Mouse (Mus musculus) intestine, embryonic 14.5 days (tissue): Measurements from ENCODE around the gene Rexo2. TPM values are rescaled to one million over a fixed set of nuclear protein-coding genes. Genes with fewer than 3 reads are reported as not detected.

Experiments used
- ATAC-seq: fragments of 200-750 bp; cut with Nextera tagmentation; replicated peaks from 2 replicates; pipeline ENCODE4 v1.8.0; 2017; ENCODE audit warnings: low read depth, moderate number of reproducible peaks, moderate TSS enrichment, moderate library complexity; ENCODE audit not compliant: low FRiP score, low TSS enrichment
- DNase-seq: peaks from one replicate; pipeline ENCODE4 v3.0.0-alpha.2; 2018; ENCODE audit warnings: low spot score
- H3K27ac ChIP-seq: fragments of 300-500 bp; sonication (generic); 2 replicates; pipeline ENCODE4 v1.5.1; 2014; ENCODE audit warnings: low read depth, mild to moderate bottlenecking, control low read depth
- H3K27me3 ChIP-seq: fragments of 300-500 bp; sonication (generic); replicated peaks from 2 replicates; pipeline ENCODE4 v1.6.1; 2014; ENCODE audit warnings: low read length, control low read depth; ENCODE audit not compliant: control insufficient read depth, insufficient read depth
- H3K36me3 ChIP-seq: fragments of 300-500 bp; sonication (generic); 2 replicates; pipeline ENCODE4 v1.6.1; 2014; ENCODE audit warnings: low read length, control low read depth; ENCODE audit not compliant: control insufficient read depth, insufficient read depth
- H3K4me1 ChIP-seq: fragments of 300-500 bp; sonication (generic); replicated peaks from 2 replicates; pipeline ENCODE4 v1.6.1; 2014; ENCODE audit warnings: low read length, control low read depth, mixed read lengths; ENCODE audit not compliant: control insufficient read depth, insufficient read depth
- H3K4me2 ChIP-seq: fragments of 300-500 bp; sonication (generic); 2 replicates; pipeline ENCODE4 v1.6.1; 2014; ENCODE audit warnings: low read length
- H3K4me3 ChIP-seq: fragments of 300-500 bp; sonication (generic); 2 replicates; pipeline ENCODE4 v1.5.1; 2014; ENCODE audit warnings: low read depth, low read length, control low read depth, mixed read lengths
- H3K9ac ChIP-seq: fragments of 300-500 bp; sonication (generic); 2 replicates; pipeline ENCODE4 v1.6.1; 2014; ENCODE audit warnings: mild to moderate bottlenecking, low read length
- H3K9me3 ChIP-seq: fragments of 300-500 bp; sonication (generic); 2 replicates; pipeline ENCODE4 v1.6.1; 2016; ENCODE audit warnings: low read length, control low read depth; ENCODE audit not compliant: control insufficient read depth
- WGBS: fragments of 180-500 bp; shearing (Covaris S2); extraction: QIAGEN DNeasy Blood & Tissue Kit; methylation state at CpG from one replicate; pipeline ENCODE4 v1.1.7; 2014; 5-methylcytosine and 5-hydroxymethylcytosine counted together
- polyA plus RNA-seq: library from polyadenylated mRNA; unstranded; fragments of >200 nt; fragmentation: Nextera tagmentation; extraction: Ambion mirVana; gene quantifications from 2 replicates; pipeline ENCODE4 v1.2.1, GENCODE M21; 2014

The Rexo2 gene
- polyA plus RNA-seq, 1 experiment from 2014 or later = 90.9 TPM

DNA sequence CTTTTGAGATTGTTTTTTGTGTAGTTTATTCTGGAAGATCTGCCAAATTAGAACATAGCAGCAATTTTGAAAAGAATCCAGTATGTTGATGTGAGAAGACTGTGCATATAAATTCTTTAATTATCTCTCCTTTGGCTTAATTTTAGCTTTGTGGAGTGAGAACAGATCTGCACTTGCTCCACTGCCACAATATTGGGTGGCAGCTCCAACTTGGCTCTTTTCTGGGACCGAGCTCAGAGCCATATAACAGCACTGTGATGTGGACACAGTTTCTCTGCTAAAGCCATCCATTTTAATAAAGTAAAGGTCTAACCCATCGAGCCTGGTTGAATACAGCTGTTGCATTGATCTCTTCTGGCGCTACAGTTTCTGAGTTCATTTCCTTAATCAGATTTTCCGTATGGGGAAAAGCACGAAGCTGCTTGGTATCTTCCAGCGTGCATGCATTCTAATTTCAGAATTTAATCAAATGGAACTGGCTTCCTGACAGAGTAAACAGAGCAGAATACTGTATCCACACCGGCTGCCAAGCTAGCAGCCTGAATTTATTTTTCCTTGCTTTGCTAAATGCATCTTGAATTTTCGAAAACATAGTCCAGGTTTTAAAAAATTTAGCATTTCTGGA, 24.4 kb upstream of the Rexo2 start:
- H3K27me3 ChIP-seq = 0 out of 2 replicates have a peak, but pooled peaks cover 6% of the 10 kb centered on the region
- 71% methylated on average over 8 of the region's 8 CpGs for WGBS
- ATAC-seq = no peak

DNA sequence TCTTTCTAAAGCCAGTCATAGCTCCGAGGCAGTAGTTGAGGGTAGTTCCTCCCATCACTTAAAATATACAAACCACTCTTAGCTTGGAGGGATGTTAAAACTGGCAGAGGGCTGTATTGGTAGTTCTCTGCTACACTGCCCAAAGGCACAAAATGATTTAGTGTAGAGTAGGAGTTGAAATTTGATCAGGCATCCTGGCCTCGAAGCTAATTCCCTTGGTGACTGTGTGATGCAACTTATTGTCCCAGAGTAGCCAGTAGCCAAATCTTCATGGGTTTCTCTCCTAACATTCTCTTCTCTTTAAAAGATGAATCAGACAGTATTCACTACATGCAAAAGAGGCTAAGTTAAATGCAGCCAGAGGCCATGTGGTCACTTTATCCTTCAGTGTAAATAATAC, 22.6 kb upstream of the Rexo2 start:
- DNase-seq (no peak), ATAC-seq (no peak)
- 58% methylated on average over 2 of the region's 2 CpGs for WGBS
- no peak overlapping the region for H3K4me2 ChIP-seq
- no peak overlapping the region for H3K4me3 ChIP-seq
- H3K9ac ChIP-seq = no peak overlapping the region
- no peaks in the 10 kb centered on the region for H3K4me1 ChIP-seq
- no peaks in the 10 kb centered on the region for H3K9me3 ChIP-seq
- 0 out of 2 replicates have a peak, but pooled peaks cover 6% of the 10 kb centered on the region for H3K27me3 ChIP-seq
- no peak overlapping the region for H3K27ac ChIP-seq
- no peaks in the 10 kb centered on the region for H3K36me3 ChIP-seq

More for the DNA sequence above, 24.4 kb upstream of the Rexo2 start:
- Histone ChIP-seq H3K4me3 (no peak overlapping the region), H3K9ac (no peak overlapping the region), H3K36me3 (no peaks in the 10 kb centered on the region), H3K27ac (no peak overlapping the region), H3K9me3 (no peaks in the 10 kb centered on the region), H3K4me2 (no peak overlapping the region), H3K4me1 (no peaks in the 10 kb centered on the region)
- no peak for DNase-seq

DNA sequence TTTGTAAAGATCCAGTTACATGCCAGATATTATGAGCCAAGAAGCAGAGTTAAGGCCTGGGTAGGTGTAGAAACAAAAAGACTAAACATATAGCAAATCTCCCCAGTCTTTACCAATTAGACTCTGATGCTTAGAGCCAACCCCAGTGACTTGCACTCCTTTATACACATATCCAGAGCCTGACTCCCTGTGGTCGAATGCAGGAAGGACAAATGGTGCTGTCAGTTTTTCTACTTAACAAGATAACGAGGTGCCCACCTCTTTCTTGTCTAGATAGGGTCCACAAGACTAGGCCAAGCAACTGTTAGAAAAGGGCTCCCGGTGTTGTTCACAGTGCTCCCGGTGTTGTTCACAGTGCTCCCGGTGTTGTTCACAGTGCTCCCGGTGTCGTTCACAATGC, 20.8 kb upstream of the Rexo2 start:
- 86% methylated on average over 7 of the region's 7 CpGs for WGBS
- 0 out of 2 replicates have a peak, but pooled peaks cover 6% of the 10 kb centered on the region for H3K27me3 ChIP-seq
- H3K36me3 ChIP-seq = no peaks in the 10 kb centered on the region
- DNase-seq = no peak
- no peak overlapping the region for H3K27ac ChIP-seq
- H3K4me2 ChIP-seq = no peak overlapping the region
- H3K4me1 ChIP-seq = no peaks in the 10 kb centered on the region
- no peak overlapping the region for H3K4me3 ChIP-seq
- no peak for ATAC-seq
- no peaks in the 10 kb centered on the region for H3K9me3 ChIP-seq
- H3K9ac ChIP-seq = no peak overlapping the region

DNA sequence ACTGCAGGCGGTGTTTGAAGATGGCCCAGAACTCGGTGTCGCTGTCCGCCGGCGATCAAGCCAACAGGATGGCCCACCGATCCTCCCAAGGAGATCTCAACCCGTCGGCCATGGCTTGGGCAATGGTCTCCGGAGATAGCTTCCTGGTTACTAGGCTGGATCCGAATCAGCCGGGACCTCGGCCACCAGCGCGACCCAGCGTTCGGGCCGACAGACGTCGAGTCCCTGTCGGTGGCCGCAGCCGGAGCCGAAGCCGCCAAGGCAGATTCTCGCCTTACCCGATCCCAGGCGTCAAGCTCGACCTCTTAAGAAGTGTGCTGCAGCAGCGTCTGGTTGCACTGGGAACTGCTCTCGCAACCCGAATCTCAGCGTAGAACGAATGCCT, 15.1 kb upstream of the Rexo2 start:
- peak; percentile 72 for ATAC-seq
- no peak for DNase-seq
- Histone ChIP-seq H3K27ac (peak overlapping the region; percentile 90), H3K27me3 (no peaks in the 10 kb centered on the region), H3K9me3 (no peaks in the 10 kb centered on the region), H3K4me3 (peak overlapping the region; percentile 96), H3K4me1 (0 out of 2 replicates have a peak, but pooled peaks cover 8% of the 10 kb centered on the region), H3K36me3 (peaks cover 33% of the 10 kb centered on the region), H3K9ac (peak overlapping the region; percentile 92), H3K4me2 (peak overlapping the region; percentile 67)
- WGBS = 3% methylated on average over 34 of the region's 34 CpGs

DNA sequence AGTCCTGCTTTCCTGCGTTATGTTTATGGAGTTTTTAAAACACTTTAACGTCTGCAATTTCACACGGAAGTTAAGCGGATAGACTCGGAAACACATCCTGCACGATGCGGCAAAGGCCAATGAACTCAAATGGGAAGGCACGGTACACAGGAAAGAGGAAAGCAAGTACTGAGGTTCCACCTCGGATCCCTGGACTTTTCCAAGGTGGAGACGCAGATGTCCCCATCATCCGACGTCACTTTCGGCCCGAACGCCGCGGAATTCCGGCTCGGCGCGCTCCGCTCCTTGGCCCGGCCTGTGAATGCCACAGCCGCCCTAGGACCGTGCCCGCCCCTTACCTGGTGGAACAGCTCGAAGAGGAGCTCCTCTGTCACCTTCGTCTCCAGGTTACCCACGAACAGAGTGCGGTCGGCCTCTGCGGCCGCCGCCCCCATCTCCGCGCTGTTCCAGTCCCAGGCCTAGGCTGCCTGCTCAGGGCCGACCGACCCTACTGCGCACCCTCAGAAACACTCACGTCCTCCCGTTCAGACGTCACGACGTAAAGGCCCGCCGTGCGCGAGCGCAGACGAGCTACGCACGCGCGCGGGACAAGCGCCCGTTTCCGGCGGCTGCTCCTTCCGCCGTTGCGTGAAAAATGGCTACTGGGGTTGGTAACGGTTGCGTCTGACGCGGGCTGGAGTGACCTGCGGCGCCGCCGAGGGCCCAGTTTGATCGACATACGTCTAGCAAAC, 14.6 kb upstream of the Rexo2 start, which contains the start of the genes Rbm7 and Gm5617:
TSS of gene Rbm7 (minus strand) at position 483 of the 731 bp plus-strand sequence.
TSS of gene Gm5617 (plus strand) at position 626 of the 731 bp plus-strand sequence.
- H3K9me3 ChIP-seq = no peaks in the 10 kb centered on the region
- peak within 1 kb of the TSS; percentile 67 for H3K4me2 ChIP-seq
- ATAC-seq = peak; percentile 99
- peak within 1 kb of the TSS; percentile 96 for H3K4me3 ChIP-seq
- H3K27me3 ChIP-seq = no peaks in the 10 kb centered on the region
- WGBS = under 1% methylated on average over 72 of the region's 72 CpGs
- peak within 1 kb of the TSS; percentile 90 for H3K27ac ChIP-seq
- 0 out of 2 replicates have a peak, but pooled peaks cover 8% of the 10 kb centered on the region for H3K4me1 ChIP-seq
- peaks cover 38% of the 10 kb centered on the region for H3K36me3 ChIP-seq
- peak; percentile 95 for DNase-seq
- H3K9ac ChIP-seq = peak within 1 kb of the TSS; percentile 92

DNA sequence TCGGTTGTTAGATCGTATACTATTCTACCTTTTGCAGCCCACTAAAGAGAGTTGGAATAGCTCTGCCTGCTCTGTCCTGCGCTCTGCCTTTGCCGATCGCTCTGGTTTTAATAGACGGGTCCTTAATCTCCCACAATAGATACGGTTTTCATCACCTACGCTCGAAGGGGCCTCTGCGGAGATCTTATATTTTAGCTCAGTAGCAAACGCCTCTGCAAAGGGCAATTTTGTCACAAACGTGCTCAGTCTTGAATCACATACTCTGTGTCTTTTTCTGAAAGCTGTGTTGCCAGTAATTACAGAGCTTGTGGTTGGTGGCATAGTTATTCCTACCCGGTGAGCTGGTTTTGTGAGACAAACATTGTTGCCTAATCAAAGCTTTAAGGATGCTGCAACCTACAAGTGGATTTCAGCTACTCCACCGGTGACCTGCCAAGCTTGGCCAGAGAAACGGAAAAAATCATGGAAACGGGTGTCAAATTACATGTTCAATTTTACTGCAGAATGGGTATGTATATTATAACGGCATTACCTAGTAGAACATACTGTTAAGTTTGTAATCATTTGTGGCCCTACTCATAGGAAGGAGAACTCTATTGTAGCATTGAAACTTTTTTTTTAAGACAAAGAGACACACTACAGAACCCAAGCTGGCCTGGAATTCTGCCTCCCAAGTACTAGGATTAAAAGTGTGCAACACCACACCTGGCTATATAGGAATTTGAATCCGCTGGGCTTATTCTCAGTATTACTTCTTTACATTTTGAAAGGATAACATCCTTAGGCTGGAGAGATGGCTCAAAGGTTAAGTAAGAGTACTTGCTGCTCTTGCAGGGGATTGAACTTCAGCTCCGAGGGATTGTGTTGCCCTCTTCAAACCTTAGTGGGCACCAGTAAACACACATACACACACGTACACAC, 1.1 kb upstream of the Rexo2 start:
- 35% methylated on average over 20 of the region's 20 CpGs for WGBS
- peaks cover 5% of the 10 kb centered on the region; the same call in 1 of the 2 replicates for H3K4me1 ChIP-seq
- peaks cover 19% of the 10 kb centered on the region; the same call in 1 of the 2 replicates for H3K36me3 ChIP-seq
- no peaks in the 10 kb centered on the region for H3K27me3 ChIP-seq
- no peak for ATAC-seq
- no peak overlapping the region for H3K27ac ChIP-seq
- DNase-seq = peak; percentile 59
- no peak overlapping the region for H3K9ac ChIP-seq
- peak overlapping the region; percentile 83 for H3K4me2 ChIP-seq
- peak overlapping the region; percentile 83 for H3K4me3 ChIP-seq
- no peaks in the 10 kb centered on the region for H3K9me3 ChIP-seq

DNA sequence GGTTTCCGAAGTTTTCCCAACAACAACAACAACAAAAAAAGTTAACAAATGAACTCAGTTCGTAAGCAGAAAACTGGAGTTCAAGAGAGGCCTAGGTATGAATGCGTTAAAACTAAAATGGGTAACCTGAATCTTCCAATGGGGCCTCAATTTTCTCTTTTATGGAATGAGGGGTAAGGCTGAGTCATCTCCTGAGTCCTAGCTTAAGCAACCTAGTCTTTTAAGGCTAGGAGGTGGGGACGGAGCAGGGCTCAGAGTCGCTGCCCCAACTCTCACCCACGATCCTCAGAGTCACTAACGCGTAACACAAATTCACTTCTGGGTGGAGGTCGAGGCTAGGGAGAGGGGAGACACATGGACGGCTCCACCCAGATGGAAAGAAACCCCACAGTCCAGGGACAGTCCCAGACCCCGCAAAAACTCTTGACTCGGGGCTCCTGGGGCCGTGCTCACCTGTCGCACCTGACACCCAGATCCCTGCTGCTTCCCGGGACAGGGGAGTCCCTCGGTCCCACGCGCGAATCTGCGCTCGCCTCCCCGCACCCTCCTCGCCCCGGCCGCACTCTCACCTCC, 499 bp downstream of the Rexo2 start:
- peaks cover 20% of the 10 kb centered on the region for H3K36me3 ChIP-seq
- peak overlapping the region; percentile 83 for H3K4me2 ChIP-seq
- WGBS = 7% methylated on average over 25 of the region's 25 CpGs
- no peaks in the 10 kb centered on the region for H3K9me3 ChIP-seq
- H3K27me3 ChIP-seq = no peaks in the 10 kb centered on the region
- peaks cover 5% of the 10 kb centered on the region; the same call in 1 of the 2 replicates for H3K4me1 ChIP-seq
- ATAC-seq (peak; percentile 67; the same call in 1 of the 2 replicates), DNase-seq (no peak)
- peak overlapping the region; percentile 83 for H3K4me3 ChIP-seq
- H3K9ac ChIP-seq = peak overlapping the region; percentile 69
- H3K27ac ChIP-seq = no peak overlapping the region

DNA sequence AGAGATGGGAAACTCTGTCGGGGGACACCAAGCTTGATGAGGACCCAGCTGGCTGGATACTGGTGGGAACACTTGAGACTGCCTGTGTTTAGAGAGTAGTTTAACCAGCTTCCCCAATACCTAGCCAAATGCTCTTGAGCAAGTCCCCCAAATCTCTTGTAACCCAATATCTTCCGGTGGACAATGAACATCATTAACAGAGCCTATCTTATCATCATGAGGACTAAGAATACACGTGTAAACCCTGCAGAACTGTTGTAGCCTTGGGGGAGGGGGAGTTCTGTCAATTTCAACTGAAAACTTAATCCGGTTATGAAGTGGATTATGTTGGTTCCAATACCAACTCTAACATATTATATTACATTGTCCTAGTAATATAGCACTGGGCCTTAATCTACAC, 1.6 kb downstream of the Rexo2 start:
- 87% methylated on average over 4 of the region's 4 CpGs for WGBS
- no peak for ATAC-seq
- no peak overlapping the region for H3K4me3 ChIP-seq
- peaks cover 25% of the 10 kb centered on the region for H3K36me3 ChIP-seq
- H3K27me3 ChIP-seq = no peaks in the 10 kb centered on the region
- no peak overlapping the region for H3K9ac ChIP-seq
- peaks cover 5% of the 10 kb centered on the region; the same call in 1 of the 2 replicates for H3K4me1 ChIP-seq
- no peak overlapping the region for H3K27ac ChIP-seq
- H3K9me3 ChIP-seq = no peaks in the 10 kb centered on the region
- no peak overlapping the region for H3K4me2 ChIP-seq
- DNase-seq = no peak
